Mouse (Mus musculus) regulatory T cell (primary cell): ENCODE results near the gene Rtl8a.
"Not testable (repeated sequence)": the region's sequence is repeated elsewhere in the genome, so short reads cannot be mapped to it uniquely, and the experiment has no call there.

ENCODE experiments used
- in situ Hi-C: fragments of 300-600 bp; cut with MboI, MseI; formaldehyde crosslinking; loops from one replicate; pipeline ENCODE4 v1.15.1; 2025; ENCODE audit warnings: high pct_unique_total_duplicates

Rtl8a gene

DNA sequence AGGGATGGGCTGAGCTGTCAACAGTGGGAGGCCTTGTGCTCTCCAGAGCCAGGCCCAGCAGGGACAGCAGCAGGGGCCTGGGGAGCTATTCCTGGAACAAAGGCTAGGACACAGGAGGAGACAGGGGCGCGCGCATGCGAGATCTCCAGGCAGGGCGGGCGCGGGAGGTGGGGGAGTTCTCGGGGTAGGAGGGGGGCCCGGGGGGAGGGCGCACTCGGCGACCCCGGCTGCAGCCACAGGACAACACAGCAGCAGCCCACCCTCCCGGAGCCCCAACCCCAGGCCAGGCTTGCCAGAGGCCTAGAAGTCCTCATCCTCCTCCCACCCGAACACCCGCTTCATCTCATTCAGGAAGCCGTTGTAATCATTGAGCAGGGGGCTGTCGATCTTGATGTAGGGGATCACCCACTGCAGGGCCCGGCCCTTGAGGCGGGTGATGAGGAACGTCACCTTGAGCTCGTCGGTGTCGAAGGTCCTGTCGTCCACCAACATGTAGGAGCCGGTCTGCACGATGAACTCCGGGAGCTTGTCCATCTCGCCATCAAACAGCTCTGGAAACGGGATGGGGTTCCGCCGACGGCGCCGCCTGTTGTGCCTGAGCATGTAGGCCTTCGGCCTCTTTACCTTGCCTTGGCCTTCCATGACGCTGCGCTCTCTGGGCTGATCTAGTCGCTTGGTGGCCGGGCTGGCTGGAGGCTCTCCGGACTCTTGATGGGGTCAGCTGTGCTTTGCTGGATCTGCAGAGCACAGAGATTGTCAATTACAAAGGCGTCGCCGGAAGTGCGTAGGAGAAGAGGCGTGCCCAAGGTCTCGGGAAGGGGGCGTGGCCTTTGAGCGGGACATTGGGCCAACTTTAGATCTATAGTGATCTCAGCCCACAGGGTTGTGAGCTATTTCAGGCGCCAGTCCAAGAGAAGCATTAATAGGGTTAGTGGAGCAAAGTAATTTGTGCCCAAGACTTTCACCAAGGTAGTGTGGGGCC is at the start of gene Rtl8a:
TSS of gene Rtl8a (minus strand) at position 703 of the 982 bp plus-strand sequence.
- in situ Hi-C loops: not testable (repeated sequence)

DNA sequence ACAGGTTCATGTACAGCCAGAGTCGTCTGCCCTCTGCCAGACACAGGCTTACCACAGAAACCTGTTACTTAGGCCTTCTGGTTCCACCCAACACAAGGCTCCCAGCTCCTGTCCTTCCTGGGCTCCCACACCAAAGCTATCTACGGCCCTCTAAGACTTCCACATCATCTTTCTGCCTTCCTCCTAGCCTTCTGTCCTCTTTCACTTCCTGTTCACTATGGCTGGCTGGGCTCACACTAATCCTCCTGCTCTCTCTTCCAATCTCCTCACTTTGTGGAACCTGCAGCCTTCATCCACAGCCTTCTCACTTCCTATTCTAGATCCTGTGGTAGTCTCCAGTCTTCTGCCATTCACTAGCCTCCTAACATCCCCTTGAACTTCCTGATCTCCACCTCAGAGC is 49.7 kb upstream of the Rtl8a start:
- in situ Hi-C loops: no loop called here

DNA sequence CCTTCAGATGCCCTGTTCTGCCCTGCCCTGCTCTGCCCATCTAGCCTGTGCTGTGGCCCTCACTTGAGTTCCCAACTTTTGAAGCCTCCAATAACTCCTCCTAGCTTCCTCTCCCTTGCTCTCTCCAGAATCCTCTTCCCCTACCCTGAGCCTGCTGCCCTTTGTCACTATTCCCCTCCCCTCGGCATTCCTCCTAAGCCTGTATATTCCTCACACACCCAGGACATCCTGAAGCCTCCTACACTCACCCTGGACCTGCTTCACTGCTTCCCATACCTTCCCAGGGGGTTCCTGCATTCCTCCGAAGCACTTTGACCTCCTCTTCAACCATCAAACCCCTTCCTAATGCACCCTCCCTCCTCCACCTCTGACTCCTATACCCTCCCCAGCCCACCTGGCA is 48.6 kb upstream of the Rtl8a start:
- in situ Hi-C loops: no loop called here

DNA sequence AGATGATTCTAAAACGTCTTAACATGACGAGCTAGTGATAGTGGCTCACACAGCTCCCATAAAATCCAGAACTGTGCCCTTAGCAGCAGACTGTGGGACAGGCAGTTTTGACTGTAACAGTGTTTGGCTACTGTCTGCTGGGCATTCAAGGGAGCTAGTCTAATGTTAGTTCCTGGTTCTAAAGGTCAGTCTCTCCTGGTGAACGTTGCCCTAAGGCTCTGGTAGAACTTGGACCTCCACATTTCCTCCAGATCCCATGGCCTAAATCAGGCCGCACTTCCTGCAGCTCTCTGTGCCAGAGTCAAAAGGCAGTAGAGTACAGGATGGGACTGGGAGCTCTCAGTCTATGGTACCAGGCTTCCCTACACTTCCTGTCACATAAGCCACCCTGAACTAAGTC is 41.2 kb upstream of the Rtl8a start:
- in situ Hi-C loops: loop anchor here (5.0 kb wide), 1 partner anchor 102 kb away; no protein-coding TSS in a partner anchor

DNA sequence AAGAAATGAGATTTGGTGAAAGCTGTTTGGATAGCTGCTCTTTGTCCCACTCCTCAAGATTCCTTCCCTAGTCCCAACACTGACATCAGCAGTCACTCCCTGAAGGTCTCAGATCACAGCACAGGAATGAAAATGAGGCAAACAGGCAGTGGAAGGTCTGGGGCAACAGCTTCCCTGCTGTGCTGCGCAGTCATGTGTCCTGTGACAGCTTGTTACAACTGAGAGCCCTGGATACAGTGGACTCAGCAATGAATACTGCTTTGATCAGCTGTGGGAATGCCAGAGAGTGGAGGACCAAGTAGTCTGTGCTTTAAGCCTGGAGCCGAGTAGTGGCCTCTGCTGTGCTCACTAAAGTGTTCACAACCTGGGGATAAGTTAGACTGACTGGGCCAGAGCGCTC is 39.2 kb upstream of the Rtl8a start:
- in situ Hi-C loops: not testable (repeated sequence)

DNA sequence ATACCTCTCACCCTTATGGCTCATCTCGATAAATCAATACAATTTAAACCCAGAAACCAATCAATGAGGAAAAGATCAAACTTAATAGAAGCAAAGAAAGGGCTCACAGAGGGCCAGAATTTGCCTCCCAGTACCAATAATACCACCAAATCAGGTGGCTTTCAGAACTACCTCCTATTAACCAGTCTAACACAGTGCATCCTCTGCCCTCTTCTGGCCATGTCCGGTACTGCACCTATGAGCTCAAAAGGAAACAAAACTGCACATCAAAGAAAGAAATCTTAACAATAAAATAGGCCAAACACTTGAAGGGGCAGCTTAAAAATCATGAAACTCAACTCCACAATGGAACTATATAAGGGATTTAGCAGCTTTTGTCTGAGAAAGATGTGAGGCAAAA is 33.5 kb upstream of the Rtl8a start:
- in situ Hi-C loops: not testable (repeated sequence)

DNA sequence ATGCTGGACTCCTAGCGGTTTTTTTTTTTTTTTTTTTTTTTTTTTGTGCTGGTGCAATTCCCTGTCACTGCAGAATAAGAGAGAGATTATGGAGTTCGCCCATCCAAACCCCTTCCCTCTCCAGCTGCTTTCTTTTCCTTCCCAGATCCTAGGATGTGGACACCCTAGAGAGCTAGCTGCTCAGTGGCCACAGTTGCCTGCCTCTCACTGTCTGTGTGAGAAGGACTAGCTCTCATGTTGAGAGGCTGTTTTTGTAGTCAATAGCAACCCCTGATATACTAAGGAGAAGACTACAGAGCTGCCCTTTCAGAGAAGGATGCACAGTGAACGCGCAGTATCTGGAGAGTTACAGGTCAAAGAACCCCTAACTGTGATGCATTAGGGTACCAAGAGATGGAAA is 27.2 kb upstream of the Rtl8a start:
- in situ Hi-C loops: loop anchor here (5.0 kb wide), 1 partner anchor 68 kb away; no protein-coding TSS in a partner anchor

DNA sequence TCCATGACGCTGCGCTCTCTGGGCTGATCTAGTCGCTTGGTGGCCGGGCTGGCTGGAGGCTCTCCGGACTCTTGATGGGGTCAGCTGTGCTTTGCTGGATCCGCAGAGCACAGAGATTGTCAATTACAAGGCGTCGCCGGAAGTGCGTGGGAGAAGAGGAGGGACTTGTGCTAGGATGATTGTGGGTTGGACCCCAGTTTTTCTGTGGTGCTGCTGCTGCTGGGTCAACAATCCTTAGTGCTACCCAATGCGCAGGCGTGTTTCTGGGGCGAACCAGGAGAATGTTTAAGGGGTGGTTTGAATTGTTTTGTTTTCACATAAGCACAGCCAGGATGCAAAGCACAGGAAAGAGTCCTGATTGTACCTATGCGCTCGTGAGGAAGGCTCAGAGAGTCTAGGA is 26.8 kb upstream of the Rtl8a start, which contains the start of gene Rtl8b:
TSS of gene Rtl8b (minus strand) at position 115 of the 400 bp plus-strand sequence.
- in situ Hi-C loops: loop anchor here (5.0 kb wide), 1 partner anchor 68 kb away; no protein-coding TSS in a partner anchor

DNA sequence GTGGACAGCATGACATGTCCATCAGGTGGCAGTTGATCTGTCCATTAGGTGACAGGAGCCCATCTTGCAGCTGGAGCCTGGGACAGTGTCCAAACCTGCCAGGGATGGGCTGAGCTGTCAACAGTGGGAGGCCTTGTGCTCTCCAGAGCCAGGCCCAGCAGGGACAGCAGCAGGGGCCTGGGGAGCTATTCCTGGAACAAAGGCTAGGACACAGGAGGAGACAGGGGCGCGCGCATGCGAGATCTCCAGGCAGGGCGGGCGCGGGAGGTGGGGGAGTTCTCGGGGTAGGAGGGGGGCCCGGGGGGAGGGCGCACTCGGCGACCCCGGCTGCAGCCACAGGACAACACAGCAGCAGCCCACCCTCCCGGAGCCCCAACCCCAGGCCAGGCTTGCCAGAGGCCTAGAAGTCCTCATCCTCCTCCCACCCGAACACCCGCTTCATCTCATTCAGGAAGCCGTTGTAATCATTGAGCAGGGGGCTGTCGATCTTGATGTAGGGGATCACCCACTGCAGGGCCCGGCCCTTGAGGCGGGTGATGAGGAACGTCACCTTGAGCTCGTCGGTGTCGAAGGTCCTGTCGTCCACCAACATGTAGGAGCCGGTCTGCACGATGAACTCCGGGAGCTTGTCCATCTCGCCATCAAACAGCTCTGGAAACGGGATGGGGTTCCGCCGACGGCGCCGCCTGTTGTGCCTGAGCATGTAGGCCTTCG is 26.2 kb upstream of the Rtl8a start:
- in situ Hi-C loops: loop anchor here (5.0 kb wide), 1 partner anchor 67 kb away; no protein-coding TSS in a partner anchor

DNA sequence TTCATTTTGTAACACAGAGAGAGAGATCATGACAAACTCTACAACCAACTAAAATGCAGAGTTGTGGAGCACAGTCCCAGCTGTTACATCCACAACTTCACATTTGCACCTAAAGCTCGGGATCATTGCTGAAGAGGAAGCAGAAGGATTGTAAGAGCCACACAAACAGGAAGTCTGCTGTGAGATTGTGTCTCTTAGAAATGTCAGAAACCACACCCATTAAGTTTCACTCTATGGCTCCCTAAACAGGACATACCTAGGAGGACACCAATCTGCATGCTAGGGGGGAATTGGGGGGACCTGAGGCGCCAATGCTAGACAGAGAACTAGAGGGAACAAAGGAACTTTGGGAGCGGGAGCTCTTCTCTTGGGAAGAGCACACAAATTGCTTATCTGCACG is 9.4 kb upstream of the Rtl8a start:
- in situ Hi-C loops: not testable (repeated sequence)

DNA sequence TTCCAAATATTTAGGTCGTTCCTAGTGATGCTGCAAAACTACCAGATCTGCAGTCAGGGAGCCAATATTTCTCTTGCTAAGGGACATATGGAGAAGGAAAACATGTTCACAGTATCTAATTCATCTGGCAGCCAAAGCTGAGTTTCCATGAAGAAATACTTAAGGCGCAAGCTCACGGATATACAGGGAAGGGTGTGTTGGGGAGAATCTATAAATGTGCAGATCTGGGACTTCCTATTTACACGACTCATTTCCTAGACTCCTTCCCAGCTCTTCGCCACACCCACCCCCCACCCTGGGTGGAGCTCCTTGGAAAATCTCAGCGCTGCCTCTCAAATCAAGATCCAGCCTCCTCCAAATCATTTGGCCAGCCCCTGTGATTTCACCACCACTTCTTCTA is 2.4 kb upstream of the Rtl8a start:
- in situ Hi-C loops: no loop called here

DNA sequence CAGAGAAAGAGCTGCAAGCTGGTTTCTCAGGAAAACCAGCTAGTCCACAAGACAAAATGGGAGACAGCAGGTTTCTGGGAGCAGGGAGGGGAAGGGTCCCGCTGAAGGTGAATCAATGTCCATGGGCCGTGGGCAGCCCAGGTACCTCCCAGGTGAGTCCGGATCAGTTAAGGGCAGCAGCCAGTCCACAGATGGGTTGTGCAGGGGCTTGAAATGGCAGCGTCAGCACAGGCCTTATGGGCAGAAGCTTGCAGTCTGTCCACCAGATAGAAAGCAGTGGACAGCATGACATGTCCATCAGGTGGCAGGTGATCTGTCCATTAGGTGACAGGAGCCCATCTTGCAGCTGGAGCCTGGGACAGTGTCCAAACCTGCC is 890 bp downstream of the Rtl8a start:
- in situ Hi-C loops: not testable (repeated sequence)

DNA sequence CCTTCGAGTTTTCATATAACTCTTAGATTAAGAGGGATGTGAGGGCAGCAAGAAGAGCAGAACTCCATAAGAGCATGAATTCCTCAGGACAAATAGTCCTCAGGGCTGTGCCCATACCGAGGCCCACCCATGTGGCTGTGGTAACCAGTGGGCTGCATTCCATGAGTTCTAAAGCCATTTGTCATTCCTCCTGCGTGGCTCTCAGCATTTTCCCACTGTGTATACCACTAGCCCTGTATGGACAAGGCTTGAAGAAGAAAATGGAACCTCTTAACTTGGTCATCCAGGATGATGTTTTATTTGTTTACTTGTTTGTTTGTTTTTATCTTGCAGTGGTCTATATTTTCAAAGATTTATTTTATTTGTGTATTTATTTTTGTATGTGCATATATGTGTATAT is 5.4 kb downstream of the Rtl8a start:
- in situ Hi-C loops: not testable (repeated sequence)

DNA sequence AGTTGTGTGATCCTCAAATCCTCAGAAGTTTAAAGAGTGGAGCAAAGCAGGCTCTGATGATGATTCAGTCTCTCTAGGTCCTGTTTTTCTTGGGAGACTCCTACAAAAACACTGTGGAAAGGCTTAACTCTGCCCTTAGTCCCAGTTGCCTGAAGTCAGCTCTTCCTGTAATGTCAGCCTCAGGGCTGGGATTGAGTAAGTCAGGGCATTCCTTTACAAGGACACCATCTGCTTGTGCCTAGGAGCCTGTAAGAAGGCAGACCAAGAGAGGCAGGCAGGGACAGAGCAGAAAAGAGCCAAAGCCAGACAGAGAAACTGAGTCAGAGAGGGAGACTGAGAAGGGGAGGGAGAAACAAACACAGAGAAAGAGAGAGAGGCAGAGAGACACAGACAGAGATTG is 32.1 kb downstream of the Rtl8a start:
- in situ Hi-C loops: loop anchor here (25.0 kb wide), 1 partner anchor 1351 kb away; no protein-coding TSS in a partner anchor

DNA sequence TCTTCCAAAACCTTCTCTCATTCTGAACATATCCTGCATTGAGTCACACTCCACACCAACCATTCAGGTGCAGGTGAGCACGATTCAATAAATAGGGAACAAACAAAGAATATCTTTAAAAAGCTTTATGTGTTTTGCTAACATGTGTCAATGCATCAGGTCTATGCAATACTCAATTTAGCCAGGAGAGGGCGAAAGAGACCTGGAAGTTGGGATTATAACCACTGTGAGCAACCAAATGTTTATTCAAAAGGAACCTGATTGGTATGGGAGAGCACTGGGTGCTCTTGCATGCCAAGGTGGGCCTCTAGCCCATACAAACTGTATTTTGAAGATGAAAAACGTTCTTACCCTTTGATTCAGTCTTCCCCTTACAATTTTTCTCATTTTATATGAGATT is 32.9 kb downstream of the Rtl8a start:
- in situ Hi-C loops: loop anchor here (25.0 kb wide), 1 partner anchor 1352 kb away; no protein-coding TSS in a partner anchor

DNA sequence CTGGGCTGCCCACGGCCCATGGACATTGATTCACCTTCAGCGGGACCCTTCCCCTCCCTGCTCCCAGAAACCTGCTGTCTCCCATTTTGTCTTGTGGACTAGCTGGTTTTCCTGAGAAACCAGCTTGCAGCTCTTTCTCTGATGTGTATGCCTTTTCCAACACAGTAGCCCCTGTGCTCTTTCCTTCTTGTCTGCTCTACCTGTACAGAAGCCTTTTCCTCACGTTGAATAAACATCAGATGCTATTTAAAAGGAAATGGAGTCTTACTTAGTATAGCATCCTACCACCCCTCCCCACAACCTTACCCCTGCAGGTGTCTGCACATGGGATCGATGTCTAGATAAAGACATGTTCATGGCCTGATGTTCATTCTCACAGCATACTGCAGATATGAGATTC is 34.6 kb downstream of the Rtl8a start, which contains the start of gene Gm14597:
TSS of gene Gm14597 (minus strand) at position 101 of the 400 bp plus-strand sequence.
- in situ Hi-C loops: loop anchor here (25.0 kb wide), 1 partner anchor 1353 kb away; no protein-coding TSS in a partner anchor

DNA sequence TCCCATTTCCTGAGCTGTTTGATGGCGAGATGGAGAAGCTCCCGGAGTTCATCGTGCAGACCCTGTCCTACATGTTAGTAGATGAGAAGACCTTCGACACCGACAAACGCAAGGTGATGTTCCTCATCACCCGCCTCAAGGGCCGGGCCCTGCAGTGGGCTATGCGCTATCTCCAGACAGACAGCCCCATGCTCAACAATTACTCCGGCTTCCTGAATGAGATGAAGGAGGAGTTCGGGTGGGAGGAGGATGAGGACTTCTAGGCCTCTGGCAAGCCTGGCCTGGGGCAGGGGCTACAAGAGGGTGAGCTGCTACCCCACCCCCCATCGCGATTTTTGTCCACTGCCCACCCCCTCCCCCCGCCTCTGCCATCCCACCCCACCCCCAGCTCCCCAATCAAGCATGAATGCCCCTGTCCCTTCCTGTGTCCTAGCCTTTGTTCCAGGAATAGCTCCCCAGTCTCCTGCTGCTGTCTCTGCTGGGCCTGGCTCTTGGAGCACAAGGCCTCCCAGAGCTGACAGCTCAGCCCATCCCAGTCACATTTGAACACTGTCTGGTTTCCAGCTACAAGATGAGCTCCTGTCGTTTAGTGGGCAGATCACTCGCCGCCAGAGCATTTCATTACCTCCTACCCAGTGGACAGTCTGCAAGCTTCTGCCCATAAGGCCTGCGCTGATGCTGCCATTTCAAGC is 35.2 kb downstream of the Rtl8a start:
- in situ Hi-C loops: loop anchor here (25.0 kb wide), 1 partner anchor 1354 kb away; no protein-coding TSS in a partner anchor

DNA sequence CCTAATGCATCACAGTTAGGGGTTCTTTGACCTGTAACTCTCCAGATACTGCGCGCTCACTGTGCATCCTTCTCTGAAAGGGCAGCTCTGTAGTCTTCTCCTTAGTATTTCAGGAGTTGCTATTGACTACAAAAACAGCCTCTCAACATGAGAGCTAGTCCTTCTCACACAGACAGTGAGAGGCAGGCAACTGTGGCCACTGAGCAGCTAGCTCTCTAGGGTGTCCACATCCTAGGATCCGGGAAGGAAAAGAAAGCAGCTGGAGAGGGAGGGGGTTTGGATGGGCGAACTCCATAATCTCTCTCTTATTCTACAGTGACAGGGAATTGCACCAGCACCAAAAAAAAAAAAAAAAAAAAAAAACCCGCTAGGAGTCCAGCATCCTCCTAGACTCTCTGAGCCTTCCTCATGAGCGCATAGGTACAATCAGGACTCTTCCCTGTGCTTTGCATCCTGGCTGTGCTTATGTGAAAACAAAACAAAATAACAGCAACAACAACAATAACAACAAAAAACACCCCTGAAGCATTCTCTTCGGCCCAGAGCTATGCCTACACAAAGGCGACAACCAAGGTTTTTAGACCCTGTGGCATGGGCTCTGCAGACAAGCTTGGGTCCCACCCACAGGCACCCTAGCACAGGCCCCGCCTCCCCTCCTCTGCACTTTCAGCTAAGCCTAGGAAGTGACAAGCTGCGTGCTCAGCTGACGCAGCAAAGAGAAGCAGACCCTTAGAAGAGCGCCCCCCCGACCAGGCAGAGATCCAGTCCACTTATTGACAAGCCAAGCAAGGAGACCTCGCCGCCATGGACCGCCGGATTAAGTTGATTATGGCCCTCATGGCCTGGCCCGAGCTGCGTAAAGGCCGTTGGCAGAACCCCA is 36.0 kb downstream of the Rtl8a start, which contains the start of gene Rtl8c:
TSS of gene Rtl8c (plus strand) at position 791 of the 880 bp plus-strand sequence.
- in situ Hi-C loops: loop anchor here (25.0 kb wide), 1 partner anchor 1355 kb away; no protein-coding TSS in a partner anchor

DNA sequence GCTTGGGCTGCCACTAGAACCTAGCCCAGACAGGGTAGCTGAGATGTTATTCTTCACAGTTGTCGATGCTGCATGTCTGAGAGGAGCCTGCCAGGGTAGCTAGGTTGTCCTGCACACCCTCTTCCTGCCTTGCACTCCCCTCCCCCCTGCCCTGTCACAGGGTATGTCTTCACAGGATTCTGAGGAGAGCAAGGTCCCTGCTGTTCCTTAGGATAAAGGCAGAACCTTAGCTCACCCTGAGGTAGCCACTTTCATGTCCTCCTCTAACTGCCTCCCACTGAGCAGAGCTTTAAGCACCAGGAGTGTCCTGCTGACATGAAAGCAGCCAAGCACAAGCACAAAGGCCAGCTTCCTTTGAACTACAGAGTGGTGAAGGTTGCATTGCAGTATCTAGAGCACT is 37.3 kb downstream of the Rtl8a start:
- in situ Hi-C loops: loop anchor here (25.0 kb wide), 1 partner anchor 1356 kb away; no protein-coding TSS in a partner anchor

DNA sequence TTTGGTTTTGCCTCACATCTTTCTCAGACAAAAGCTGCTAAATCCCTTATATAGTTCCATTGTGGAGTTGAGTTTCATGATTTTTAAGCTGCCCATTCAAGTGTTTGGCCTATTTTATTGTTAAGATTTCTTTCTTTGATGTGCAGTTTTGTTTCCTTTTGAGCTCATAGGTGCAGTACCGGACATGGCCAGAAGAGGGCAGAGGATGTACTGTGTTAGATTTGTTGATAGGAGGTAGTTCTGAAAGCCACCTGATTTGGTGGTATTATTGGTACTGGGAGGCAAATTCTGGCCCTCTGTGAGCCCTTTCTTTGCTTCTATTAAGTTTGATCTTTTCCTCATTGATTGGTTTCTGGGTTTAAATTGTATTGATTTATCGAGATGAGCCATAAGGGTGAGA is 43.5 kb downstream of the Rtl8a start:
- in situ Hi-C loops: loop anchor here (5.0 to 25.0 kb wide), 3 partner anchors 72 to 1362 kb away; partner anchors contain the start of gene Rtl8b
